Mouse (Mus musculus) right cerebral cortex, postnatal 25 days (tissue): ENCODE measurements around the gene 2010111I01Rik.

Experiments
- DNase-seq: peaks from one replicate; pipeline ENCODE4 v3.0.0; 2022

Gene 2010111I01Rik

GRCm38 (mm10) chr13:63272017-63272601, 307.4 kb downstream of the 2010111I01Rik start:
- no peak for DNase-seq

- DNase-seq = no peak
Measured at GRCm38 (mm10) chr13:63272602-63273229, 308.0 kb downstream of the 2010111I01Rik start.

DNA sequence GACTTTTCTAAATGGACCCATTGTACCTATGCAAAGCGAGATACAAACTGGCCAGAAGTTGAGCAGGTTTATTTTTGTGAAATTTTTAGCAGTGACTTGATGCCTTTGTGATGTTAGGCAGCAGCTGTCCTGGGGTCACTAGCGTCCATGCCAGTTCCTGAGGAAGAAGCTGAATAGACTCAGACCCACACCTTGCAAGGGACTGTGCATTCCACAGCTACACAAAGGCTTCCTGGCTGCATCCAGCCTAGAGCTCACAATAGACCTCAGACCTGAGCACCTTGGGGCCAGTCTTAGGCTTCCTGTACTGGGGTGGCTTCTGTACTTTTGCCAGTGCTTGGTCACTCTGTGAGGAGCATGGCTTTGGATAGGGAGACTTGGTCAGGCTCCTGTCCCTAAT, 309.2 kb downstream of the 2010111I01Rik start:
- no peak for DNase-seq

DNA sequence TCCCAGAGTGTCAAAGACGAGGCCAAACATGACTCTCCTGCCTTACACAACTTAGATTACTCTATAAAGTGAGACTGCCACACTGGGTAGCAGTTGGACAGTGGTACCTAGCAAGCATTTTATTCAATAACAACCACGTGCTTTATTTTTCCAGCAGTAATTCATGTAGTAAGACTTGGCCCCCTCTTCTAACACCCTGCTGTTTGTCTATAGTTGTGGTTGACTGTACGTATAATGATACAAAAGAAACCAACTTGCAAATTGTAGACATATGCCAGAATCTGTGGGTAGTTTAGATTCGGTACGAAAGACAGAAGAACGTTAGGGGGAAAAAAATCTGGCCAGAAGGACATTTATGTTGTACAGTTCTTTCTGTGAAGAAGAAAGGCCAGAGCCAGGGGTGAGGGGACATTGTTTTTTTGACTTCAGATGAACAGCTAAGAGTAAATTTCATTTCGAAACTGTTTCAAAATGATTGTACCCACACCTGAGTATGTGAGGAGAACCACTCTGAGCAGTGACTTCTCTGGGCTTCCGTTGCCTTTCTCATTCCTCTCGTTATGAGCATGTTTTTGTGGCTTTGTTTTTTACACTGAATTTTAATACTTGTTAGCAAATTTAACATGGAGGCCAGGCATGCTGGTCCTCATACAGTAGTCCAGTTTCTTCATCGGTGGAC, 309.9 kb downstream of the 2010111I01Rik start:
- DNase-seq = no peak

DNA sequence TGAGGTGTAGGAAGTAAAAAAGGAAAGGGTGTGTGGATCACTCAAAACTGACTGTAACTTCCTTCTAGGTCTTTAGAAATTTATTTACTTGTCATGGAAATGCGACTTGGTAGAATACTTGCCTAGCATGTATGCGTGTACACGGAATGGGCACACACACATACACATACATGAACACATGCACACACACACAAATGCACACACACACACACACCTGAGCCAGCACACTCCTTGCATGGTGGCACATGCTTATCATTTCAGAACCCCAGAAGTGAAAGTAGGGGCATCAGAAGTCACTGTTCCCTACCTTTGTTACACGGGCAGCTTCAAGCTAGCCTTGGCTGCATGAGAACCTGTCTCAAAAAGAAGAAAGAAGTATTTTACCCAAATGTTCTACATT, 311.7 kb downstream of the 2010111I01Rik start:
- no peak for DNase-seq

GRCm38 (mm10) chr13:63277316-63277715, 312.6 kb downstream of the 2010111I01Rik start:
- no peak for DNase-seq

DNA sequence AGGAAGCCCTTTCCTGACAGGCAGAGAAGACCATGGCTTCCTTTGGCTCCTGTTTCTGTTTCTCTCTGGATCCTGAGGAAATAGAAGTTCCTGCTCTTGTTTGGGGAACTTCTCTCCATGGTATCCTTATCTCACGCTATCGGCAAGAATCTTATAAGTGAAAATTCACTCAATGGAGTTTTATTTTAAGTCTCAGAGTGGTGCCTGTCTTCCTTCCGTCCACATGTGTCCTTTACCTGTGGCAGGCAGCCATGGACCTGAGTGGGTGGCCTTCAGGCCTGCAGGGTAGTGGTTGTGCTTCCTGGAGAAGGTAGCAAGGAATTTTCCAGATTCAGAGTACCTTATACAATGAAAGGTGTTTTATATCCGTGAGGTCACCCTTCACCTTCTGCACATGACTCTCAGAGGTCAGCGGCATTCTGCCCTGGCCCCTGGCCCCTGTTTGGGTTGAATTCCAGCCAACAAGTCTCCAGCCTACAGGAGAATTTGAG, 313.5 kb downstream of the 2010111I01Rik start:
- no peak for DNase-seq

GRCm38 (mm10) chr13:63278796-63279475, 314.2 kb downstream of the 2010111I01Rik start:
- DNase-seq = no peak

- no peak for DNase-seq
Measured at GRCm38 (mm10) chr13:63279807-63280206, 315.1 kb downstream of the 2010111I01Rik start.

GRCm38 (mm10) chr13:63280344-63280743, 315.7 kb downstream of the 2010111I01Rik start:
- no peak for DNase-seq

DNA sequence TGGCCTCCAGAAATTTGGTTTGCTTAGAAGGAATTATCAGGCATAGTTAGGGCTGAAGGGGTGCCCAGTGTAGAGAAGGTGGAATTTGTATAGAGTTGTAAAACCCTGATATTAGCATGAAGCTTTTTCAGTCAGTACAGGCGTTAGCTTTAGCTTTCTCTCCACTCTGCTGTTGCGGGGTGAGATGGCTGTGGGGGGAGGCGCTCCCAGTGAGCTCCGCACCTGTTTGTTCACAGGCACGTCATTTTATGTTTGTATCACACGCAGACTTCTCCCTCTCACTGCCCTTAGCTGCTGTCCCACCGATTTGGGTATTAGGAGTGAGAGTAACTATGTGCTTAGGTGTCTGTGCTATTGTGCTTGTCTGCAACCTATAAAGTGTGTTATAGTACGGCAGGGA, 316.5 kb downstream of the 2010111I01Rik start:
- no peak for DNase-seq

GRCm38 (mm10) chr13:63283236-63283635, 318.5 kb downstream of the 2010111I01Rik start:
- DNase-seq = no peak

GRCm38 (mm10) chr13:63284748-63285147, 320.1 kb downstream of the 2010111I01Rik start:
- no peak for DNase-seq

GRCm38 (mm10) chr13:63286483-63287102, 321.9 kb downstream of the 2010111I01Rik start:
- DNase-seq = no peak

DNA sequence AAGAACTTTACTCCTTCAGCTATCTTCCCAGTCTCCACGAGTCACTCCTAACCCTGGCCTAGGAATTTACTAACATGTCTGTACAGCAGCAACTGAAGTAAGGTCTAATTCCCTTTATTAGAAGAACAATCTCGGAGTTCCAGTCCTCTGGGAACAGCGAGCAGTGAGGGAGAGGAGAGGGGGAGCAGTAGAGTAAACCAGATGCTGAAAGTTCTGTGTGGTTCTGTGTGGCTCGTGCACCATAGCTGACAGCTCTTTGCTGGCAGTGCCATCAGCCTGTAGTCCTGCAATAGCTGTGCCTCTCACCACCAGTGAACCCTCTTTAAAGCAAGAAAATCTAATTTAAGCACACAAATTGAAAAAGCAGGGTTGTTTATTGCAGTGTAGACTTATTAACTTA, 324.5 kb downstream of the 2010111I01Rik start:
- no peak for DNase-seq

GRCm38 (mm10) chr13:63289687-63290086, 325.0 kb downstream of the 2010111I01Rik start:
- DNase-seq = no peak

DNA sequence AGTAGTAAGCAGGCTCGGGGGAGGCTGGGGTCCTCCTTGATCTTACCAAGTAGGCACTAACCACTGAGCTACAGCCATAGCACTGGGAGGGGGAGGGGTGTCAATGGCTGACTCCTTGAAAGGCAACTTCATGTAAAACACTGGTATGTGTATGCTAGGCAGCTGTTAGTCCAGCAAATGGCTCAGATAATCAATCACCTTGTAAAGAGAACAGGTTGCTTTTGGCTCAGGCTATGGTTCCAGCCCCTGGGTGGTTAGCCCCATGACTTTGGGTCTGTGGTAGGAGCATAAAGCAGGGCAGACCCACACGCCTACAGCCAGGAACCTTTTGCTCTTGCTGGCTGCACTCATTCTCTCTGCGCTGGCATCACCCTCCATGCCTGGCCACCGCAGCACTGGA, 325.4 kb downstream of the 2010111I01Rik start:
- no peak for DNase-seq

DNA sequence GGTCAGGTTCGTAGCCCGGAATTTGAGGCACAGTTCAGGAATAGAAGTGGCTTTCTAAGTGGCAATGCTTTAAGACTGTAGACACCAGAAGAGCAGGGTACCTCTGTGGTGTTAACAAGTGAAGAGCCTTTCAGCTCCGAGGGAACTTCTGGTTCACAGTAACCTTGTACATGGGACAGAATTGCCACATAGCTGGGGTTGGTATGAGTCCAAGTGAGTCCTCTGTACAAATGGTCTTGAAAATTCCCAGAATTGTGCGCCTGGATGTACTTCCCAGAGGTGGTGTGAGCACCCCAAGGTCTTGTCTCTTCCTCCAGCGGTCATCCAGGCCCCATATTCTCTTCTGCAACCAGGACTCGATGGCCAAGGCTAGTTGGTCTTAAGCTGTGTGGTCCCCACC, 326.3 kb downstream of the 2010111I01Rik start:
- DNase-seq = no peak

DNA sequence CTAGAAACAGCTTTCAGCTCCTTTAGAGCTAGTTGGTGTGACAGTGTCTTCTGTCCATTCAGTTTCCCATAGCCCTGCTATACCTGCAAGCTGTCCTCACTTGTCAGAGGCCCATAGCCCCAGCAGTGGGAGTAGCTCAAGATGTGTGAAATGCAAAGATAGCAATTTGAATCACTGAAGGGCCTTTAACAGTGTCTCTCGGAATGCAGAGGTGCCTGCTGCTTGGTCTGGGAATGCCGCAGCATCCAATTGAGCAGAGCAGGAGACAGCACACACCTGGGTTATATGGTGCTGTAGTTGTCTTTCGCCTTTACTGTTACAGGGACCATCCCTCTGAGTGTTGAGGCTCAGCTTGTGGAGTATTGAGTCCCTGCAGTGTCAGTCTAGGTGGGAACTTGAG, 329.0 kb downstream of the 2010111I01Rik start:
- DNase-seq = no peak

DNA sequence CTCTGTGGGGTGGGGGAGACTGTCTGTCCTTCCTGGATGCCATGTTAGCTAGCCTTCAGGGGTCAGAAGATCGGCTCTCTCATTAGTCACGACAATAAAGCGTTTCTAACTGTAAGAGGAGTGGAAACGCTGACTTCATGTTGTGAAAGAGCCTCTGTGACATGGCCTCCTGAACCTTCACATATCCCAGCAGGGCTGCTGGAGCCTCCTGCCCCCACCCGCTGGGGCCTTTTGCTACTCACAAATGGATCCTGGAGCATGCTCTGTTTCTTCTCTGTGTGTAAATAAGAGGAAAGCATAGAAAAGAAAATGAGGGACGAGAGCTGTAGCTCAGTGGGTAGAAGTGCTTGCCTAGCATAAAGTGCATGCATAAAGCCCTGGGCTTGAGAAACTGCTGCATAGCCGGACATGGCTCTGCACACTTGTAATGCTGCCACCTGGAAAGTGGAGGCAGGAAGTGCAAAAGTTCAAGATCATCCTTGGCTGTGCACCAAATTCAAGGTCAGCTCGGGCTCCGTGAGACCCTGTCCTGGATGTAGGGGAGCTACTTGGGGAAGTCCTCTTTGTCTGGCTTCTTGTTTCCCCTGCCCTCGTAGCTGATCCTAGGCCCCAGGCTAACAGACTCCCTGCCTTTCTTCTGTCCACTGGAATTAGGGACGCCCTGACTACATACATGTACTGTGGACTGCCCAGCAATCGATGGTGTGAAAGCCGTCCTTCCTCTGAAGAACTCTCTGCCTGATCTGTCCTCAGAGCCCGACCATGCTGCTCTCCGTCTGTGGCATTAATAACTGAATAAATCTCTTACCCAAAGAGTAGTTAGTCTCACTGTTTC, 329.9 kb downstream of the 2010111I01Rik start:
- DNase-seq = no peak

DNA sequence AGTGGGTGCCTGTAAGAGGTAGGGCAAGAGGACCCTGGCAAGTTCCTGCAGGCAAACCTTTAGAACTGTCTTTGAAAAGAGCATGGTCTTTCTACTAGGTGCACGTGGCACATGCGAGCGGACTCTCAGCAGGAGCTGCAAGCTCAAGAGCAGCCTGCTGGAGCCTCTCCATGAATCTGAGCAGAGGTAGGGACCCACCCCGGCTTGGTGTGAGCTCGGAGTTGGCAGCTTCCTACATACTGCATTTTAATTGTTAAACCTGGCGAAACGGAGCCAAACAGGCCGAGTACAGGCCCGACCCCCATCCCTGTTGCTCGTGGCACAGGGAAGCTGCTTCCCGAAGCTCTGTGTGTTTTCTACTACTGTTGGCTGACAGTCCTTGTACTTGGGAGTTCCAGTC, 331.6 kb downstream of the 2010111I01Rik start:
- no peak for DNase-seq

DNA sequence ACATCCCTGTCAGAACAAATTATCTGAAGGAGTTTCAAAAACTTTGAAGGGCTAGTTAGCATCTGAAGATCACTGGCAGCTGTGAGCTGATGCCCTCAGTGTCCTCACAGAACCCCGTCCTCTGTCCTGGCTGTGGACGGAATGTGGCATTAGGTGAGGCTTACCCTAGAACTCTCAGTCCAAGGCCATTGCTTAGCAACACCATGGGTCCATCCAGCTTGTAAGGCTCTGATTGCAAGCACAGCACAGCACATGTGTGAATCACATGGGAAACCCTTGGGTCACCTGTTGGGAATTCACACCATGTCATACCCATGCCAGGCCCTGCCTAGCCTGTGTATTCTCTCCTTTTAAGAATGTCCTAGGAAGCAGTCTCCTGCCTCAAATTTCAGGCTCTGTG, 332.3 kb downstream of the 2010111I01Rik start:
- no peak for DNase-seq
